Mouse (Mus musculus) megakaryocyte, embryonic 14.5 days (primary cell): ENCODE data around the gene Dst. TPM values are rescaled to one million over a fixed set of nuclear protein-coding genes. Genes with fewer than 3 reads are reported as not detected.

Experiments
- H3K27me3 ChIP-seq: replicated peaks from 2 replicates; pipeline ENCODE3; 2012; ENCODE audit warnings: inconsistent platforms
- H3K36me3 ChIP-seq: replicated peaks from 2 replicates; pipeline ENCODE3; 2012; ENCODE audit warnings: low read length, inconsistent platforms, mixed read lengths
- H3K4me1 ChIP-seq: 2 replicates; pipeline ENCODE4 v1.6.1; 2012; ENCODE audit warnings: inconsistent platforms
- H3K4me3 ChIP-seq: replicated peaks from 2 replicates; pipeline ENCODE3; 2012; ENCODE audit warnings: moderate library complexity, mild to moderate bottlenecking, inconsistent platforms
- H3K9me3 ChIP-seq: 2 replicates; pipeline ENCODE4 v1.6.1; 2012; ENCODE audit warnings: inconsistent platforms
- FLI1 ChIP-seq: IDR thresholded peaks from 2 replicates; pipeline ENCODE4 v1.6.1; 2012; ENCODE audit warnings: low read length, inconsistent platforms, mixed read lengths
- GATA1 ChIP-seq: IDR thresholded peaks from 3 replicates; pipeline ENCODE4 v1.6.1; 2012; ENCODE audit warnings: mixed read lengths, low read length, inconsistent platforms, borderline replicate concordance
- polyA plus RNA-seq: library from polyadenylated mRNA; stranded (reverse); fragments of >175 nt; gene quantifications from 2 replicates; pipeline ENCODE4 v1.2.3, GENCODE M21; 2012; ENCODE audit warnings: low replicate concordance; ENCODE audit not compliant: insufficient read depth

The Dst gene
- polyA plus RNA-seq, 1 experiment = 4.2 TPM

DNA sequence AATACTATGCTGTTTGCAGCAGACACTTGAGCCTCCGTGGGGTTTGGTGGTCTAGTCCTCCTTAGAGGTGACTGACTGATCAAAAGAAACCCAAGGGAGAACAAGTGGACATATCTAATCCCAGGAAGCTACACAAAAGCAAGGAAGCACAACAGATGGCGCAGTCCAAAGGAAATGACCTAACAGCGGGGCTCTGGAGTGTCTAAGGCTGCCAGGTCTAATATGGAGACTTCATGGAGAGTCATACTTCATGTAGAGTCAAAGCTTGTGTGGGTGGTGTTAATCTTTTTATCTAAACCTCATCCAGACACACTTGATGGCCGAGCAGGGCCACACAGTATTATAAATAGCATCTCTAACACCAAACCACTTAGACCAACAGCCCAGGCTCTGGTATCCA, 11.4 kb upstream of the Dst start:
- H3K9me3 ChIP-seq = no peaks in the 10 kb centered on the region
- TF ChIP-seq GATA1 = no peak
- no peak for TF ChIP-seq FLI1
- H3K4me3 ChIP-seq = no peak overlapping the region
- no peaks in the 10 kb centered on the region for H3K36me3 ChIP-seq
- no peaks in the 10 kb centered on the region for H3K4me1 ChIP-seq
- H3K27me3 ChIP-seq = peaks cover 26% of the 10 kb centered on the region

DNA sequence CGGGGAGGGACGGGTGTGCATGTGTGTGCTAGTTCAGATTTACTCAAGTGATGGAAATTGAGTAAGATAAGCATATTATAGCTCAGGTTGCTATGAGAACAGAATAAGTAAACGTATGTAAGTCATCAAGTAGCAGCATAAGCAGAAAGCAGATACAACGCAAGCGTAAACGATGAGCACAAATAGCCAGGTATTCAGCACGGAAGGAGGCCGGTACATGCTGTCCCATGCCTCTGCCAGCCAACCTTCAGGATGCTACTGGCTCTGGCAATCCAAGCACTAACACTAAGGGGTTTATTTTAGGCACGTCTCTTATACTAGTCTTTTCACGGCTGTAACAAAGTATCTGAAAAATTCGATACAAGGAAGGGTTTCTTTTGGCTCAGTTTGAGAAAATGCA, 10.6 kb upstream of the Dst start:
- Histone ChIP-seq H3K36me3 (no peaks in the 10 kb centered on the region), H3K9me3 (no peaks in the 10 kb centered on the region), H3K27me3 (peaks cover 33% of the 10 kb centered on the region), H3K4me1 (no peaks in the 10 kb centered on the region), H3K4me3 (no peak overlapping the region)
- TF ChIP-seq FLI1 = no peak
- no peak for TF ChIP-seq GATA1

DNA sequence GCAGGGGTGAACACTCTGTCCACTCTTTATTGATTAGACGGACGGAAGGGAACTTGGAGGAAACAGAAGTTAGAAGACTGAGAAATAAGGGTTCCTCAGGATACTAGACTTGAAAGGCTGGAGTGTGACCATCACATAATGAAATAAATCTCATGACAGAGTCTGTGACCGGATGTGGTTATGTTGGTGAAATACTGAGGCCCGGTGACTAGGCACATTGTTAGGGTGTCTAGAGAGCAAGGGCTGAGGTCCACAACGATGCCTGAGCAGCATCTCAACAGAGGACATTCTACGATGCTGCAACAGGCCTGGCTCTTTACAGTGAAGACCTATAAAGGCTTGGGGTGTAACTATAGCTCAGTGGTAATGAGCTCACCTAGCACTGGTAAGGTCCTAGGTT, 9.7 kb upstream of the Dst start:
- H3K9me3 ChIP-seq = no peaks in the 10 kb centered on the region
- TF ChIP-seq FLI1 = no peak
- TF ChIP-seq GATA1 = no peak
- H3K27me3 ChIP-seq = peaks cover 41% of the 10 kb centered on the region
- H3K4me1 ChIP-seq = no peaks in the 10 kb centered on the region
- no peaks in the 10 kb centered on the region for H3K36me3 ChIP-seq
- H3K4me3 ChIP-seq = no peak overlapping the region

DNA sequence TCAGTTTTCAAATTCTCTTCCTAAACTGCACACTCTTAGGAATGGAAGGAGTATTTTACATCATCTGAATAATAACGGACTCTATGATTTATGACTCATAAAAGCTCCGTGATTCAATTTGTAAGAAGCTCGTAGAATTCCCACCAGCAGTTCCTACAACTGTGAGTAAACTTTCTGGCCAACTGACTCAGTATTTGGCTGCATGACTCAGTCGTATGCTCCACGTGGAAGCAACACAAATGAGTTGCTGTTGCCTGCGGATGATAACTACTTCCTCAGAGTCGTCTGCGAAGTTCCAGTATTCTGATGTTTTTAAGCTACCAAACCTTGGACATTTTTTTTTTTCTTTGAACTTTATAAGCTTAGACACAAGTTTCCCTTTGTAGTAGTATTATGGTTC, 7.8 kb upstream of the Dst start:
- TF ChIP-seq FLI1 = no peak
- TF ChIP-seq GATA1 = no peak
- no peak overlapping the region for H3K4me3 ChIP-seq
- no peaks in the 10 kb centered on the region for H3K4me1 ChIP-seq
- H3K36me3 ChIP-seq = no peaks in the 10 kb centered on the region
- peaks cover 48% of the 10 kb centered on the region for H3K27me3 ChIP-seq
- no peaks in the 10 kb centered on the region for H3K9me3 ChIP-seq

DNA sequence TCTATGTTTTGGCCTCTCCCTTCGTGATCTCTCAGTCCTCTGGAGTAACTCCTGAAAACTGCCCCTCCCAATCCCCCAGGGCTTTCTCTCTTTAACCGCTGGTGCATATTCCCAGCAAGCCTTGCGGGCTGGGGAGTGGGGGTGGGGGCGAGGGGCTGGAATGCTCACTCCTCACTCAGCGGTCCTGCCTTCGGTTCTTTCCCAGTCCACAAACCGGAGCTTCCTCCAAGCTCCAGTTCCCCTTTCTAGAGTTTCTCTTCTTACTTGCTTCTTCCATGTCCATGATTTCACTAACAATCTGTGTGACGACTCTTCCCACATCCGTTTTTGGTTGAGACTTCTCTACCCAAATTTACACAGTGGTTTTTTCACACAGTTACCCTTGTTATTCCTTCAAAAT, 4.4 kb upstream of the Dst start:
- no peaks in the 10 kb centered on the region for H3K36me3 ChIP-seq
- 0 out of 2 replicates have a peak, but pooled peaks cover 2% of the 10 kb centered on the region for H3K9me3 ChIP-seq
- peaks cover 18% of the 10 kb centered on the region for H3K4me1 ChIP-seq
- no peak overlapping the region for H3K4me3 ChIP-seq
- TF ChIP-seq GATA1 (no peak), FLI1 (no peak)
- H3K27me3 ChIP-seq = peaks cover 68% of the 10 kb centered on the region

DNA sequence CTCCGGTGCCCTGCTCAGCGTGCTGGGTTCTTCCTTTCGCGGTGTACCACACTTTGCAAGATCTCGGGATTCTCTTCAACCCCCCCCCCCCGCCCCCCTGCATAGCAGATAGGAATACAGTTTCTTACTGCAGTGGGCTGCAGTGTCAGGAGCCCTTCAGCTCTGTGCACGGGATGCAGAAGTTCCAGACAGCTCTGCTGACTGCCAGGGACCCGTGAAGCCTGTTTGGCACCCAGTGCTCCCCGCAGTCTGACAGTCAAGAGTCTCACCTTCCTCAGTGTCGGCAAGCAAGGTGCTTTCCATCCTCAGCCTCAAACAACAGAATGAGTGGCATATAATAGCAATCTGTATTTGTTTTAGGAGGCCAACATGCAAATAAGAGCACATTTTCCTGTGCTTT, 1.8 kb upstream of the Dst start:
- TF ChIP-seq GATA1 (no peak), FLI1 (no peak)
- Histone ChIP-seq H3K4me3 (no peak overlapping the region), H3K36me3 (no peaks in the 10 kb centered on the region), H3K4me1 (peaks cover 26% of the 10 kb centered on the region), H3K9me3 (0 out of 2 replicates have a peak, but pooled peaks cover 2% of the 10 kb centered on the region), H3K27me3 (peaks cover 86% of the 10 kb centered on the region)

GRCm38 (mm10) chr1:33906927-33907326, 1.1 kb upstream of the Dst start:
- no peaks in the 10 kb centered on the region for H3K36me3 ChIP-seq
- 0 out of 2 replicates have a peak, but pooled peaks cover 2% of the 10 kb centered on the region for H3K9me3 ChIP-seq
- peaks cover 87% of the 10 kb centered on the region for H3K27me3 ChIP-seq
- peaks cover 26% of the 10 kb centered on the region for H3K4me1 ChIP-seq
- peak overlapping the region; percentile 38 for H3K4me3 ChIP-seq
- TF ChIP-seq FLI1 (no peak), GATA1 (no peak)

- Histone ChIP-seq H3K27me3 (peaks cover 87% of the 10 kb centered on the region), H3K4me1 (peaks cover 26% of the 10 kb centered on the region), H3K4me3 (peak within 1 kb of the TSS; percentile 91), H3K36me3 (no peaks in the 10 kb centered on the region), H3K9me3 (0 out of 2 replicates have a peak, but pooled peaks cover 2% of the 10 kb centered on the region)
- TF ChIP-seq GATA1 (no peak), FLI1 (no peak)
Observed at GRCm38 (mm10) chr1:33907421-33908190, 419 bp upstream of the Dst start, which contains the start of gene Bend6. Gene Bend6, minus strand, starts transcription at chr1:33907816.

DNA sequence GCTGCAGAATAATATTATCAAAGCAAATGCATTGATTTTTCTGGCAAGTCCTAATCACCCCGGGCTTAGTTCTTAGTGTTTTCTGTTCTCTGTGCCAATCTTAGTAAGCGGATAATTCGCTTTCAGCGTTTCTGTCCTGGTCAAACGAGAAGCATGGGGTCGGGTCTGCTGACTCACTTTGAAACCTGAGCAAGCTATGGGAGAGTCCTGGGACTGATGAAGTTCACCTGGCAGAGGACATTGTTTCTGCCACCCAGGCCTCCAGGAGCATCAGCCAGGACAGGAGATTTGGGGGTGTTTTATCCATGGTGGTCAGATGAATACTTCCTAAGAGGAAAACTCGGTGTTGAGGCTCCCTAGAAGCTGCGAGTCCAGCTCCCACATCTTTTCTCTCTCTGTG, 3.6 kb downstream of the Dst start:
- TF ChIP-seq GATA1 (no peak), FLI1 (no peak)
- peaks cover 82% of the 10 kb centered on the region for H3K27me3 ChIP-seq
- H3K9me3 ChIP-seq = peaks cover 9% of the 10 kb centered on the region
- H3K4me1 ChIP-seq = peaks cover 26% of the 10 kb centered on the region
- no peaks in the 10 kb centered on the region for H3K36me3 ChIP-seq
- no peak overlapping the region for H3K4me3 ChIP-seq

DNA sequence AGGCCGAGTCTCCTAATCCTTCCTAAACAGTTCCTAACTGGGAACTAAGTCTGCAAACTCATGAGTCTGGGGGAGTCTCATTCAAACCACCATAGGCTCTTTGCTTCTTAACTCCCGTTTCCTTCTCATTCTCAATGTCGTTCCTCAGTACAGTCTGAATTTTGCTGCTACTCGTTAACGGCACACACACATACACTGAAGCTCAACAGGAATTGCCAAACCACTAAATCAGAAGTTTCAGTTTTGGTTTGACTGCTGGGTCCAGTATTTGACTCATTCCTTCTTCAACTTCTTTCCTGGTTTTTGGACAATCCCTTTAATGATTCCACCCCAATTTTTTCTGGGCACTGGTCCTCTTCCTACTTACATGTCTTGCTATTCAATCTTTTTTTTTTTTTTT, 8.5 kb downstream of the Dst start:
- Histone ChIP-seq H3K4me3 (no peak overlapping the region), H3K27me3 (peaks cover 49% of the 10 kb centered on the region), H3K9me3 (peaks cover 9% of the 10 kb centered on the region), H3K4me1 (no peaks in the 10 kb centered on the region), H3K36me3 (no peaks in the 10 kb centered on the region)
- TF ChIP-seq GATA1 (no peak), FLI1 (no peak)
